Mouse (Mus musculus) stomach, embryonic 14.5 days (tissue): ENCODE results near the gene Rybp. TPM values are rescaled to one million over a fixed set of nuclear protein-coding genes. Genes with fewer than 3 reads are reported as not detected.

ENCODE experiments used
- ATAC-seq: fragments of 200-750 bp; cut with Nextera tagmentation; 2 replicates; pipeline ENCODE4 v1.8.0; 2017; ENCODE audit warnings: low read depth, moderate TSS enrichment; ENCODE audit not compliant: insufficient number of reproducible peaks, insufficient read depth, low FRiP score
- H3K27ac ChIP-seq: fragments of 300-500 bp; sonication (generic); 2 replicates; pipeline ENCODE4 v1.5.1; 2014; ENCODE audit warnings: mild to moderate bottlenecking, low read length, moderate library complexity, mixed read lengths
- H3K27me3 ChIP-seq: fragments of 300-500 bp; sonication (generic); 2 replicates; pipeline ENCODE4 v1.6.1; 2014; ENCODE audit warnings: low read length, control low read depth, mixed read lengths; ENCODE audit not compliant: control insufficient read depth, insufficient read depth
- H3K36me3 ChIP-seq: fragments of 300-500 bp; sonication (generic); 2 replicates; pipeline ENCODE4 v1.6.1; 2014; ENCODE audit warnings: mild to moderate bottlenecking, control low read depth, low read length, moderate library complexity, mixed read lengths; ENCODE audit not compliant: control insufficient read depth, insufficient read depth
- H3K4me1 ChIP-seq: fragments of 300-500 bp; sonication (generic); 2 replicates; pipeline ENCODE4 v1.6.1; 2014; ENCODE audit warnings: low read length, control low read depth, mixed read lengths; ENCODE audit not compliant: control insufficient read depth, insufficient read depth
- H3K4me2 ChIP-seq: fragments of 300-500 bp; sonication (generic); replicated peaks from 2 replicates; pipeline ENCODE4 v1.6.1; 2014; ENCODE audit warnings: low read depth, low read length, control low read depth
- H3K4me3 ChIP-seq: fragments of 300-500 bp; sonication (generic); 2 replicates; pipeline ENCODE4 v1.5.1; 2014; ENCODE audit warnings: low read depth, low read length, control low read depth
- H3K9ac ChIP-seq: fragments of 300-500 bp; sonication (generic); replicated peaks from 2 replicates; pipeline ENCODE4 v1.6.1; 2014; ENCODE audit warnings: low read depth, mild to moderate bottlenecking, control low read depth, low read length, moderate library complexity, mixed read lengths
- H3K9me3 ChIP-seq: fragments of 300-500 bp; sonication (generic); 2 replicates; pipeline ENCODE4 v1.6.1; 2016; ENCODE audit warnings: low read depth, low read length, control low read depth; ENCODE audit not compliant: control insufficient read depth
- WGBS: fragments of 180-500 bp; shearing (Covaris S2); extraction: QIAGEN DNeasy Blood & Tissue Kit; methylation state at CpG from one replicate; pipeline ENCODE4 v1.1.7; 2014; 5-methylcytosine and 5-hydroxymethylcytosine counted together
- polyA plus RNA-seq: library from polyadenylated mRNA; unstranded; fragments of >200 nt; fragmentation: Nextera tagmentation; extraction: Ambion mirVana; gene quantifications from 2 replicates; pipeline ENCODE4 v1.2.1, GENCODE M21; 2014

Rybp gene
- polyA plus RNA-seq, 1 experiment from 2014 or later: 12.6 TPM

- H3K27me3 ChIP-seq: no peaks in the 10 kb centered on the region
- no peaks in the 10 kb centered on the region for H3K36me3 ChIP-seq
- H3K9ac ChIP-seq: no peak overlapping the region
- WGBS: 57% methylated on average over 5 of the region's 5 CpGs
- ATAC-seq: no peak
- H3K4me2 ChIP-seq: no peak overlapping the region
- no peaks in the 10 kb centered on the region; the same call in 1 of the 2 replicates for H3K4me1 ChIP-seq
- no peaks in the 10 kb centered on the region for H3K9me3 ChIP-seq
- no peak overlapping the region for H3K27ac ChIP-seq
- no peak overlapping the region for H3K4me3 ChIP-seq
Observed at GRCm38 (mm10) chr6:100327050-100327449, 39.8 kb upstream of the Rybp start.

- H3K4me1 ChIP-seq: no peaks in the 10 kb centered on the region
- 77% methylated on average over 10 of the region's 10 CpGs for WGBS
- no peak overlapping the region for H3K9ac ChIP-seq
- H3K36me3 ChIP-seq: no peaks in the 10 kb centered on the region
- H3K27me3 ChIP-seq: no peaks in the 10 kb centered on the region
- no peaks in the 10 kb centered on the region for H3K9me3 ChIP-seq
- no peak overlapping the region for H3K4me3 ChIP-seq
- no peak overlapping the region for H3K4me2 ChIP-seq
- no peak overlapping the region for H3K27ac ChIP-seq
- no peak for ATAC-seq
Observed at GRCm38 (mm10) chr6:100323756-100324430, 36.6 kb upstream of the Rybp start.

- no peaks in the 10 kb centered on the region for H3K36me3 ChIP-seq
- no peaks in the 10 kb centered on the region for H3K27me3 ChIP-seq
- H3K4me3 ChIP-seq: no peak overlapping the region
- 38% methylated on average over 8 of the region's 8 CpGs for WGBS
- H3K27ac ChIP-seq: no peak overlapping the region
- no peak overlapping the region for H3K4me2 ChIP-seq
- H3K4me1 ChIP-seq: no peaks in the 10 kb centered on the region
- H3K9ac ChIP-seq: no peak overlapping the region
- ATAC-seq: no peak
- no peaks in the 10 kb centered on the region for H3K9me3 ChIP-seq
Observed at GRCm38 (mm10) chr6:100322561-100322960, 35.3 kb upstream of the Rybp start.

GRCm38 (mm10) chr6:100322145-100322544 lies 34.9 kb upstream of the Rybp start:
- H3K9ac ChIP-seq: no peak overlapping the region
- no peak for ATAC-seq
- H3K27me3 ChIP-seq: no peaks in the 10 kb centered on the region
- H3K4me2 ChIP-seq: no peak overlapping the region
- WGBS: 84% methylated on average over 5 of the region's 5 CpGs
- no peak overlapping the region for H3K27ac ChIP-seq
- no peaks in the 10 kb centered on the region for H3K36me3 ChIP-seq
- no peaks in the 10 kb centered on the region for H3K4me1 ChIP-seq
- H3K4me3 ChIP-seq: no peak overlapping the region
- H3K9me3 ChIP-seq: no peaks in the 10 kb centered on the region

- H3K9me3 ChIP-seq: no peaks in the 10 kb centered on the region
- no peaks in the 10 kb centered on the region for H3K36me3 ChIP-seq
- no peak overlapping the region for H3K4me2 ChIP-seq
- H3K9ac ChIP-seq: no peak overlapping the region
- no peak overlapping the region for H3K4me3 ChIP-seq
- no peak overlapping the region for H3K27ac ChIP-seq
- no peak for ATAC-seq
- 38% methylated on average over 8 of the region's 8 CpGs for WGBS
- no peaks in the 10 kb centered on the region for H3K4me1 ChIP-seq
- no peaks in the 10 kb centered on the region for H3K27me3 ChIP-seq
Observed at GRCm38 (mm10) chr6:100314201-100314600, 26.9 kb upstream of the Rybp start.

- Histone ChIP-seq H3K27ac (no peak overlapping the region), H3K4me1 (no peaks in the 10 kb centered on the region), H3K36me3 (no peaks in the 10 kb centered on the region), H3K4me3 (no peak overlapping the region), H3K4me2 (no peak overlapping the region), H3K27me3 (no peaks in the 10 kb centered on the region), H3K9ac (no peak overlapping the region), H3K9me3 (no peaks in the 10 kb centered on the region)
- 88% methylated on average over 1 of the region's 1 CpGs for WGBS
- ATAC-seq: no peak
Observed at GRCm38 (mm10) chr6:100311167-100311566, 23.9 kb upstream of the Rybp start.

GRCm38 (mm10) chr6:100304831-100305230 lies 17.5 kb upstream of the Rybp start:
- no peak overlapping the region for H3K4me2 ChIP-seq
- no peak overlapping the region for H3K9ac ChIP-seq
- H3K9me3 ChIP-seq: no peaks in the 10 kb centered on the region
- no peak overlapping the region for H3K27ac ChIP-seq
- 79% methylated on average over 10 of the region's 10 CpGs for WGBS
- no peak overlapping the region for H3K4me3 ChIP-seq
- no peaks in the 10 kb centered on the region for H3K4me1 ChIP-seq
- no peaks in the 10 kb centered on the region for H3K27me3 ChIP-seq
- no peak for ATAC-seq
- H3K36me3 ChIP-seq: no peaks in the 10 kb centered on the region

- Histone ChIP-seq H3K4me3 (no peak overlapping the region), H3K36me3 (no peaks in the 10 kb centered on the region), H3K27me3 (no peaks in the 10 kb centered on the region), H3K9me3 (no peaks in the 10 kb centered on the region), H3K4me2 (no peak overlapping the region), H3K4me1 (no peaks in the 10 kb centered on the region), H3K27ac (no peak overlapping the region), H3K9ac (no peak overlapping the region)
- no peak for ATAC-seq
- 61% methylated on average over 8 of the region's 8 CpGs for WGBS
Observed at GRCm38 (mm10) chr6:100301410-100302108, 14.3 kb upstream of the Rybp start.
